Mouse (Mus musculus): ENCODE results near the gene Rbbp4. TPM values are rescaled to one million over a fixed set of nuclear protein-coding genes. Genes with fewer than 3 reads are reported as not detected.
"Not testable (repeated sequence)": the region's sequence is repeated elsewhere in the genome, so short reads cannot be mapped to it uniquely, and the experiment has no call there.

Rbbp4 gene
- polyA plus RNA-seq, 1 experiment, result 6.1 TPM

- Histone ChIP-seq H3K36me3 (ENCODE audit: control insufficient read depth, insufficient read depth, low read length) (peaks cover 7% of the 10 kb centered on the region), H3K4me1 (ENCODE audit: control insufficient read depth, insufficient read depth, insufficient read length, low read length) (peaks cover 13% of the 10 kb centered on the region; the same call in 1 of the 2 replicates), H3K4me3 (ENCODE audit: low read depth, low read length) (no peak overlapping the region), H3K27me3 (ENCODE audit: control insufficient read depth, insufficient read depth, low read length) (no peaks in the 10 kb centered on the region), H3K27ac (ENCODE audit: insufficient read depth, low read depth, low read length) (no peak overlapping the region)
- 95% methylated on average over 3 of the region's 3 CpGs for WGBS
- no peak for TF ChIP-seq CTCF (IDR thresholded peaks at IDR 0.05; ENCODE audit: extremely low read depth, insufficient read length, insufficient replicate concordance, low read depth, low read length)
- TF ChIP-seq POLR2A (IDR thresholded peaks at IDR 0.05; ENCODE audit: low read depth, low read length), result no peak
Observed at GRCm38 (mm10) chr4:129371391-129371790, 36.2 kb upstream of the Rbbp4 start.

- Histone ChIP-seq H3K36me3 (ENCODE audit: control insufficient read depth, insufficient read depth, low read length) (peaks cover 19% of the 10 kb centered on the region), H3K4me1 (ENCODE audit: control insufficient read depth, insufficient read depth, insufficient read length, low read length) (peaks cover 5% of the 10 kb centered on the region), H3K27me3 (ENCODE audit: control insufficient read depth, insufficient read depth, low read length) (no peaks in the 10 kb centered on the region), H3K4me3 (ENCODE audit: low read depth, low read length) (no peak overlapping the region), H3K27ac (ENCODE audit: insufficient read depth, low read depth, low read length) (peak overlapping the region; percentile 73)
- WGBS, result 30% methylated on average over 5 of the region's 5 CpGs
- TF ChIP-seq POLR2A (IDR thresholded peaks at IDR 0.05; ENCODE audit: low read depth, low read length) (no peak), CTCF (IDR thresholded peaks at IDR 0.05; ENCODE audit: extremely low read depth, insufficient read length, insufficient replicate concordance, low read depth, low read length) (no peak)
Observed at GRCm38 (mm10) chr4:129365224-129365623, 30.1 kb upstream of the Rbbp4 start.

GRCm38 (mm10) chr4:129364379-129364778, 29.2 kb upstream of the Rbbp4 start:
- H3K27me3 ChIP-seq (ENCODE audit: control insufficient read depth, insufficient read depth, low read length), result no peaks in the 10 kb centered on the region
- H3K4me3 ChIP-seq (ENCODE audit: low read depth, low read length), result no peak overlapping the region
- H3K27ac ChIP-seq (ENCODE audit: insufficient read depth, low read depth, low read length), result 0 out of 2 replicates have a peak overlapping the region, but pooled peaks have one; percentile 23
- no peak for TF ChIP-seq POLR2A (IDR thresholded peaks at IDR 0.05; ENCODE audit: low read depth, low read length)
- no peak for TF ChIP-seq CTCF (IDR thresholded peaks at IDR 0.05; ENCODE audit: extremely low read depth, insufficient read length, insufficient replicate concordance, low read depth, low read length)
- H3K36me3 ChIP-seq (ENCODE audit: control insufficient read depth, insufficient read depth, low read length), result peaks cover 26% of the 10 kb centered on the region
- peaks cover 5% of the 10 kb centered on the region for H3K4me1 ChIP-seq (ENCODE audit: control insufficient read depth, insufficient read depth, insufficient read length, low read length)
- 85% methylated on average over 3 of the region's 3 CpGs for WGBS

- no peak overlapping the region for H3K4me3 ChIP-seq (ENCODE audit: low read depth, low read length)
- TF ChIP-seq POLR2A (IDR thresholded peaks at IDR 0.05; ENCODE audit: low read depth, low read length), result no peak
- no peak for TF ChIP-seq CTCF (IDR thresholded peaks at IDR 0.05; ENCODE audit: extremely low read depth, insufficient read length, insufficient replicate concordance, low read depth, low read length)
- H3K4me1 ChIP-seq (ENCODE audit: control insufficient read depth, insufficient read depth, insufficient read length, low read length), result peaks cover 5% of the 10 kb centered on the region
- peaks cover 26% of the 10 kb centered on the region for H3K36me3 ChIP-seq (ENCODE audit: control insufficient read depth, insufficient read depth, low read length)
- no peak overlapping the region for H3K27ac ChIP-seq (ENCODE audit: insufficient read depth, low read depth, low read length)
- 89% methylated on average over 9 of the region's 9 CpGs for WGBS
- H3K27me3 ChIP-seq (ENCODE audit: control insufficient read depth, insufficient read depth, low read length), result no peaks in the 10 kb centered on the region
Observed at GRCm38 (mm10) chr4:129363463-129363862, 28.3 kb upstream of the Rbbp4 start.

GRCm38 (mm10) chr4:129362771-129363170, 27.6 kb upstream of the Rbbp4 start:
- Histone ChIP-seq H3K36me3 (ENCODE audit: control insufficient read depth, insufficient read depth, low read length) (peaks cover 28% of the 10 kb centered on the region), H3K4me3 (ENCODE audit: low read depth, low read length) (no peak overlapping the region), H3K4me1 (ENCODE audit: control insufficient read depth, insufficient read depth, insufficient read length, low read length) (peaks cover 5% of the 10 kb centered on the region), H3K27me3 (ENCODE audit: control insufficient read depth, insufficient read depth, low read length) (no peaks in the 10 kb centered on the region), H3K27ac (ENCODE audit: insufficient read depth, low read depth, low read length) (no peak overlapping the region)
- 81% methylated on average over 5 of the region's 5 CpGs for WGBS
- TF ChIP-seq POLR2A (IDR thresholded peaks at IDR 0.05; ENCODE audit: low read depth, low read length) (no peak), CTCF (IDR thresholded peaks at IDR 0.05; ENCODE audit: extremely low read depth, insufficient read length, insufficient replicate concordance, low read depth, low read length) (no peak)

- 88% methylated on average over 3 of the region's 3 CpGs for WGBS
- not testable (repeated sequence) for H3K27me3 ChIP-seq (ENCODE audit: control insufficient read depth, insufficient read depth, low read length); H3K4me3 ChIP-seq (ENCODE audit: low read depth, low read length); H3K27ac ChIP-seq (ENCODE audit: insufficient read depth, low read depth, low read length); H3K4me1 ChIP-seq (ENCODE audit: control insufficient read depth, insufficient read depth, insufficient read length, low read length)
- peaks cover 32% of the 10 kb centered on the region for H3K36me3 ChIP-seq (ENCODE audit: control insufficient read depth, insufficient read depth, low read length)
Observed at GRCm38 (mm10) chr4:129362238-129362637, 27.1 kb upstream of the Rbbp4 start.

- Histone ChIP-seq H3K27ac (ENCODE audit: insufficient read depth, low read depth, low read length) (no peak overlapping the region), H3K27me3 (ENCODE audit: control insufficient read depth, insufficient read depth, low read length) (no peaks in the 10 kb centered on the region), H3K36me3 (ENCODE audit: control insufficient read depth, insufficient read depth, low read length) (peaks cover 51% of the 10 kb centered on the region), H3K4me1 (ENCODE audit: control insufficient read depth, insufficient read depth, insufficient read length, low read length) (no peaks in the 10 kb centered on the region), H3K4me3 (ENCODE audit: low read depth, low read length) (no peak overlapping the region)
- TF ChIP-seq CTCF (IDR thresholded peaks at IDR 0.05; ENCODE audit: extremely low read depth, insufficient read length, insufficient replicate concordance, low read depth, low read length) (no peak), POLR2A (IDR thresholded peaks at IDR 0.05; ENCODE audit: low read depth, low read length) (no peak)
- 82% methylated on average over 15 of the region's 15 CpGs for WGBS
Observed at GRCm38 (mm10) chr4:129357613-129358163, 22.5 kb upstream of the Rbbp4 start.

Data from small intestine, adult 2 months (tissue).